Mouse (Mus musculus): ENCODE measurements around the gene Gm5142. TPM values are rescaled to one million over a fixed set of nuclear protein-coding genes. Genes with fewer than 3 reads are reported as not detected.
A peak's percentile ranks its signal among the peaks of the same experiment; 100 is the strongest.

Gene Gm5142
- polyA plus RNA-seq (2014; fragmentation: Nextera tagmentation; extraction: Ambion mirVana), result not detected in 2 replicates

DNA sequence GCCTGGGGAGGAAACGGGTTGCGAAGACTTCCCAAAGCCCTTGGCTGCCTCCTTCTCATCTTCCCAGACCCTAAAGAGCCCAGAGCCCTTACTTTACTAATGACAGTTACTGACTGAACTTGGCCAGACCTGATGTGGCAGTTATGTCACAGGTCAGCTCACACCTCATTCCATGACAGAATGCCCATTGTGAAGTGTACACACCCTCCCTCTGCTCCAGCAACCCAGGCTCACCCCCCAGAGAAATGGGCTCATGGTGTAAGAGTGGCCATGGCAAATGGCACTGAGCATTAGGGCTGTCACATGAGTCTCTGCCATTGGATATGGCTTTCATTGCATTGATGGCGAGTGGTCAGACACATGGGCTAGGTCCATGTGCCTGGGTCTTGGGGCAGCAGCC lies at the start of gene Gm5142:
TSS of gene Gm5142 (minus strand) at position 101 of the 400 bp plus-strand sequence.
- Histone ChIP-seq H3K36me3 (ENCODE audit: control insufficient read depth, insufficient read depth, low read length) (no peaks in the 10 kb centered on the region), H3K4me2 (ENCODE audit: low read depth, low read length) (no peak within 1 kb of the TSS), H3K9me3 (ENCODE audit: control insufficient read depth, low read length) (no peaks in the 10 kb centered on the region), H3K4me1 (ENCODE audit: control insufficient read depth, insufficient read depth, low read length) (no peaks in the 10 kb centered on the region), H3K27me3 (ENCODE audit: control insufficient read depth, insufficient read depth, low read length) (no peaks in the 10 kb centered on the region), H3K9ac (replicated peaks; ENCODE audit: low read depth, low read length) (no peak within 1 kb of the TSS), H3K27ac (ENCODE audit: low read depth, low read length) (no peak within 1 kb of the TSS), H3K4me3 (ENCODE audit: low read depth, low read length) (no peak within 1 kb of the TSS)
- no peak for ATAC-seq (ENCODE audit: low read depth)
- WGBS, result 79% methylated on average over 3 of the region's 3 CpGs

DNA sequence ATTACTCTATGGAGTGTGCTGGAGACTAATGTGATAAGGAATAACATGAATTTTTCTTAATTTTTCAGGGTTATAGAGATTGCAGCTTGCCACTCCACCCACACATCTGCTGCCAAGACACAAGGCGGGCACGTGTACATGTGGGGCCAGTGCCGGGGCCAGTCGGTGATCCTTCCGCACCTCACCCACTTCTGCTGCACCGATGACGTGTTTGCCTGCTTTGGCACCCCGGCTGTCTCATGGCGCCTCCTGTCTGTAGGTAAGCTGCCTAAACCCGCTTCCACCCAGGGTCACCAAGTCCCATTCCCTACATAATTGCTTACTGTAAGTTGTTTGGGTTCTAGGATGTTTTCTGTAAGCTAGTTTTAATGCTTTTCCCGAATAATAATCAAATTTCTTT lies 47.7 kb upstream of the Gm5142 start:
- ATAC-seq (ENCODE audit: low read depth), result no peak
- H3K27me3 ChIP-seq (ENCODE audit: control insufficient read depth, insufficient read depth, low read length), result no peaks in the 10 kb centered on the region
- no peaks in the 10 kb centered on the region for H3K9me3 ChIP-seq (ENCODE audit: control insufficient read depth, low read length)
- no peak overlapping the region for H3K27ac ChIP-seq (ENCODE audit: low read depth, low read length)
- H3K4me3 ChIP-seq (ENCODE audit: low read depth, low read length), result no peak overlapping the region
- no peaks in the 10 kb centered on the region for H3K4me1 ChIP-seq (ENCODE audit: control insufficient read depth, insufficient read depth, low read length)
- H3K36me3 ChIP-seq (ENCODE audit: control insufficient read depth, insufficient read depth, low read length), result peaks cover 50% of the 10 kb centered on the region
- 98% methylated on average over 11 of the region's 11 CpGs for WGBS
- no peak overlapping the region for H3K4me2 ChIP-seq (ENCODE audit: low read depth, low read length)
- H3K9ac ChIP-seq (replicated peaks; ENCODE audit: low read depth, low read length), result no peak overlapping the region

DNA sequence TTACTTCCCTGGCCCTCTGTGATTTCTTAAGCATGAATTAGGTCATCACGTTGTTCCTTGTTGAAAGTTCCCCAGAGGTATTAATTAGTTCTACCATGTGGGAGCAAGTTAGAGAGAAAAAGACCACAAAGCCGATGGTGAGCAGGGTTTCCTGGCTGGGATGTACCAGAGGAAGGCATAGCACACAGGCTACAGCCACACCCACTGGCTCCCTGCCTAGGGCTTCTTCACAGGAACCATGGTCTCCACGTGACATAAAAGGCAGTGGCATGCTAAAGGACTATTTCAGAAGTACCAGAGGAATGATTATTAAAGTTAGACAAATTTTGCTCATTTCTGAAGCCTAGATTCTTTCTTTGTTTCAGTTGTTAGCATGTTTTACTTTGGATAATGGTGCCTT lies 40.7 kb upstream of the Gm5142 start:
- no peak for ATAC-seq (ENCODE audit: low read depth)
- H3K4me2 ChIP-seq (ENCODE audit: low read depth, low read length), result no peak overlapping the region
- no peak overlapping the region for H3K4me3 ChIP-seq (ENCODE audit: low read depth, low read length)
- H3K27me3 ChIP-seq (ENCODE audit: control insufficient read depth, insufficient read depth, low read length), result no peaks in the 10 kb centered on the region
- no peak overlapping the region for H3K27ac ChIP-seq (ENCODE audit: low read depth, low read length)
- no peaks in the 10 kb centered on the region for H3K9me3 ChIP-seq (ENCODE audit: control insufficient read depth, low read length)
- H3K9ac ChIP-seq (replicated peaks; ENCODE audit: low read depth, low read length), result no peak overlapping the region
- WGBS, result 88% methylated on average over 3 of the region's 3 CpGs
- H3K36me3 ChIP-seq (ENCODE audit: control insufficient read depth, insufficient read depth, low read length), result peaks cover 31% of the 10 kb centered on the region
- no peaks in the 10 kb centered on the region for H3K4me1 ChIP-seq (ENCODE audit: control insufficient read depth, insufficient read depth, low read length)

DNA sequence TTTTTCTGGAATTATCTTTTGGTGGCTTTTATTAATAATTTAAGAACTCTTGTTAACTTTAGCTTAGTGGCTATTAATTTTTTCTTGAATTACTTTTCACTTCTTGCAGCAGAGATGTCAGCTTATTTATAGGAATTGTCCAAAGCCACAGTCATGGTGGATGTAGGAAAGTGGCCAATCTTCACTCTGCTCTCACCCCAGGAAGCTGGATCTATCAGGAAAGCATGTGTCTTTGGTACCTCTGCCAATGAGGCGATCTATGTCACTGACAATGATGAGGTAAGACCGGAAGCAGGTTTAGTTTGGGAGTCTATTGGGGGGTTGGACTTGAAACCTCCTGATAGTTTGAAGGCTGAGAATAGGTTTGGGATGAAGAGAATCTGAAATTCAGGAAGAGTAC lies 31.3 kb upstream of the Gm5142 start:
- H3K4me1 ChIP-seq (ENCODE audit: control insufficient read depth, insufficient read depth, low read length), result peaks cover 18% of the 10 kb centered on the region
- H3K4me2 ChIP-seq (ENCODE audit: low read depth, low read length), result no peak overlapping the region
- no peaks in the 10 kb centered on the region for H3K9me3 ChIP-seq (ENCODE audit: control insufficient read depth, low read length)
- WGBS, result 95% methylated on average over 2 of the region's 2 CpGs
- 0 out of 2 replicates have a peak, but pooled peaks cover 7% of the 10 kb centered on the region for H3K36me3 ChIP-seq (ENCODE audit: control insufficient read depth, insufficient read depth, low read length)
- no peak for ATAC-seq (ENCODE audit: low read depth)
- no peak overlapping the region for H3K27ac ChIP-seq (ENCODE audit: low read depth, low read length)
- H3K4me3 ChIP-seq (ENCODE audit: low read depth, low read length), result no peak overlapping the region
- H3K9ac ChIP-seq (replicated peaks; ENCODE audit: low read depth, low read length), result no peak overlapping the region
- no peaks in the 10 kb centered on the region for H3K27me3 ChIP-seq (ENCODE audit: control insufficient read depth, insufficient read depth, low read length)

DNA sequence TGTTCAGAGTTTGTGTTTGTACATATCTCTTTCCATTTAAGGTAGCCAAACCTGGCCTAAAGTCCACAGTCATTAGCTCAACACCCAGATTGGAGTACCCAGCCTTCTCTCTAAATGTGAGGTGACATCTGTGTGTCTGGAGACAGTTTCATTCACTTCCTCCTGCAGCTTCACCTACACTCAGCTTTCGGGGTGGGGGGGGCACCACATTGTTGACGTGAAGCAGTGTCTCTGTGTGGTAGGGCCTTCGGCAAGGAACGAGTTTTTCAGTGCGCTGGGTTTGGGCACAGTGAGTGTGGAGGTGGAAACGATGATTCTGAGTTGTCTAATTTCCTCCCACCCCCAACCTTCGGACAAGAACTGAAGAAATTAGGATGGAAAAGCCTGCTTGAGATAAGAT lies 30.5 kb upstream of the Gm5142 start:
- Histone ChIP-seq H3K27me3 (ENCODE audit: control insufficient read depth, insufficient read depth, low read length) (no peaks in the 10 kb centered on the region), H3K27ac (ENCODE audit: low read depth, low read length) (no peak overlapping the region), H3K4me1 (ENCODE audit: control insufficient read depth, insufficient read depth, low read length) (peaks cover 26% of the 10 kb centered on the region), H3K9me3 (ENCODE audit: control insufficient read depth, low read length) (no peaks in the 10 kb centered on the region), H3K4me2 (ENCODE audit: low read depth, low read length) (no peak overlapping the region), H3K36me3 (ENCODE audit: control insufficient read depth, insufficient read depth, low read length) (0 out of 2 replicates have a peak, but pooled peaks cover 3% of the 10 kb centered on the region), H3K9ac (replicated peaks; ENCODE audit: low read depth, low read length) (no peak overlapping the region), H3K4me3 (ENCODE audit: low read depth, low read length) (no peak overlapping the region)
- WGBS, result 95% methylated on average over 7 of the region's 7 CpGs
- ATAC-seq (ENCODE audit: low read depth), result no peak

DNA sequence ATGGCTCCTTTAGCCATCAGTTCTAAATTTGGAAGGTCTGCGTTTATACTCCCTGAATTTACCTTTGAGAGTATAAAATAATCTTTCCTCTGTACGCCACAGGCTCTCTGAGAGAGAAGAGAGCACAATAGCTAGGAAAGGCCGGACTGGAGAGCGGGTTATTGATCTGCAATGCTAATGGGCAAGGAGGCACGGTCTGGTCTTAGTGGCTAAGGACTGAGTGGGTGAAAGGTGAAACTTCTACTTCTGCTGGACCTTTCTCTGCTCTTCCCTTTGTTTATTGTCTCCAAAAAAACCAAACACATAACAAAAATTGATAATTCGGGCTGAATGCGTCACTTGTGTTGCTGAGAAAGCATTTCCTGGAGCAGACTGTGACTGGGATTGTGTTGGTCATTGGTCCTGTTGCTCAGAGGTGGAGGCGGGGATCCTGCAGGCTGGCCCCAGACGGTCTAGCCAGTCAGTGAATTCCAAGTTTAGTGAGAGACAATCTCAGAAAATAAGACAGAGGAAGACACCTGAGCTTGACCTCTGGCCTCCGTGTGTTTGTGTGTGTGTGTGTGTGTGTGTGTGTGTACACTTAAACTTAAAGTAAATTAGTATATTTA lies 27.5 kb upstream of the Gm5142 start:
- Histone ChIP-seq H3K27me3 (ENCODE audit: control insufficient read depth, insufficient read depth, low read length) (no peaks in the 10 kb centered on the region), H3K36me3 (ENCODE audit: control insufficient read depth, insufficient read depth, low read length) (no peaks in the 10 kb centered on the region), H3K4me1 (ENCODE audit: control insufficient read depth, insufficient read depth, low read length) (peaks cover 43% of the 10 kb centered on the region), H3K9ac (replicated peaks; ENCODE audit: low read depth, low read length) (no peak overlapping the region), H3K27ac (ENCODE audit: low read depth, low read length) (no peak overlapping the region), H3K4me2 (ENCODE audit: low read depth, low read length) (0 out of 2 replicates have a peak overlapping the region, but pooled peaks have one; percentile 2), H3K9me3 (ENCODE audit: control insufficient read depth, low read length) (no peaks in the 10 kb centered on the region), H3K4me3 (ENCODE audit: low read depth, low read length) (no peak overlapping the region)
- 41% methylated on average over 10 of the region's 10 CpGs for WGBS
- no peak for ATAC-seq (ENCODE audit: low read depth)

DNA sequence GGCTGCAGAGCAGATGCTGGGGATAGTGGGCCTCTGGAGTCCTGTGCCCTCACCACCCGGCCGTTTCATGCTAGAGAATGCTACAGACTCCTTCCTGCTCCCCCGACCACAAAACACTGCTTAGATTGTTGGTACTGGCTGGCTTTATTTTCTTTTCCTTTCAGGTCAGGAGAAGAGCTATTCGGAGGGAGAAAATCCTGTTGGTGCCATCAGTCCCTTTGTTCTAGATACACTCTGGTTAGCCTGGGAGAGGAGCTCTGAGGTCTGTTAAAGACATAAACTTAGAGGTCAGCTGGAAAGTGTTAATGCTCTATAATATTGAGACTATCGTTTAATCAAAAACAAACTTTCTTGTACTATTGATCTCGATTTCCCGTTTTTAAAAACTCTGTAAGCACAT lies 26.9 kb upstream of the Gm5142 start:
- Histone ChIP-seq H3K4me2 (ENCODE audit: low read depth, low read length) (peak overlapping the region; percentile 30), H3K36me3 (ENCODE audit: control insufficient read depth, insufficient read depth, low read length) (no peaks in the 10 kb centered on the region), H3K4me3 (ENCODE audit: low read depth, low read length) (no peak overlapping the region), H3K27ac (ENCODE audit: low read depth, low read length) (no peak overlapping the region), H3K9me3 (ENCODE audit: control insufficient read depth, low read length) (no peaks in the 10 kb centered on the region), H3K27me3 (ENCODE audit: control insufficient read depth, insufficient read depth, low read length) (no peaks in the 10 kb centered on the region), H3K4me1 (ENCODE audit: control insufficient read depth, insufficient read depth, low read length) (peaks cover 43% of the 10 kb centered on the region), H3K9ac (replicated peaks; ENCODE audit: low read depth, low read length) (peak overlapping the region; percentile 32; the same call in 1 of the 2 replicates)
- no peak for ATAC-seq (ENCODE audit: low read depth)
- WGBS, result 26% methylated on average over 7 of the region's 7 CpGs

DNA sequence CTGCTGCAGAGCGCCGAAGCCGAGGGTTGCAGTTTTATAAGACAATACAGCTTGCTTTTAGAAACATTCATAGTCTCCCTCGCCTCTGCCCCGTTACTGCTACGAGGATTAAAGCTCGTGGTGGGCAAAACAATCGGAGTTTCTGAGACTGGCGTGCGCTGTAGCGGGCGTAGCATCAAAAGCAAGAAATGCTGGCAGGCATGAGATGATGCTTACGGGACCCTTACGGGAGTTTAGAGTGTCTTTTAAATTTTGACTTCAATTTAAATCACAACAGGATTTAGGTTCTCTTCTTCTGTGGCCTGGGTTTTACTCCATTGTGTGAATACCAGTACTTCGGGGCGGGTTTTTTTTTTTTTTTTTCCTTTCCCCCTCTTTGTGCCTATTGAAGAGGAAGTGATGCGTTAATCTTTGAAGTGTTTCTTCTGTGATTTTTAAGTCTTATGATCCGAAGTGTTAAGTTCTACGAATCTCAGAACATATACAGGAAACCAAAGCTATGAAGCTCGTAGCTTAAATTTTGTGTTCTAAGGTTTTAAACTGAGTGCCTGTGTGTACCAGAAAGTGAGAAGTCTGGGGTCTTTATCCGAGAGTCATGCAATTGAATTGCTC lies 23.2 kb upstream of the Gm5142 start:
- Histone ChIP-seq H3K27ac (ENCODE audit: low read depth, low read length) (peak overlapping the region; percentile 96), H3K4me2 (ENCODE audit: low read depth, low read length) (peak overlapping the region; percentile 55), H3K4me1 (ENCODE audit: control insufficient read depth, insufficient read depth, low read length) (peaks cover 37% of the 10 kb centered on the region), H3K27me3 (ENCODE audit: control insufficient read depth, insufficient read depth, low read length) (no peaks in the 10 kb centered on the region), H3K9ac (replicated peaks; ENCODE audit: low read depth, low read length) (peak overlapping the region; percentile 97), H3K36me3 (ENCODE audit: control insufficient read depth, insufficient read depth, low read length) (no peaks in the 10 kb centered on the region), H3K4me3 (ENCODE audit: low read depth, low read length) (peak overlapping the region; percentile 92), H3K9me3 (ENCODE audit: control insufficient read depth, low read length) (no peaks in the 10 kb centered on the region)
- WGBS, result under 1% methylated on average over 21 of the region's 21 CpGs
- ATAC-seq (ENCODE audit: low read depth), result no peak

DNA sequence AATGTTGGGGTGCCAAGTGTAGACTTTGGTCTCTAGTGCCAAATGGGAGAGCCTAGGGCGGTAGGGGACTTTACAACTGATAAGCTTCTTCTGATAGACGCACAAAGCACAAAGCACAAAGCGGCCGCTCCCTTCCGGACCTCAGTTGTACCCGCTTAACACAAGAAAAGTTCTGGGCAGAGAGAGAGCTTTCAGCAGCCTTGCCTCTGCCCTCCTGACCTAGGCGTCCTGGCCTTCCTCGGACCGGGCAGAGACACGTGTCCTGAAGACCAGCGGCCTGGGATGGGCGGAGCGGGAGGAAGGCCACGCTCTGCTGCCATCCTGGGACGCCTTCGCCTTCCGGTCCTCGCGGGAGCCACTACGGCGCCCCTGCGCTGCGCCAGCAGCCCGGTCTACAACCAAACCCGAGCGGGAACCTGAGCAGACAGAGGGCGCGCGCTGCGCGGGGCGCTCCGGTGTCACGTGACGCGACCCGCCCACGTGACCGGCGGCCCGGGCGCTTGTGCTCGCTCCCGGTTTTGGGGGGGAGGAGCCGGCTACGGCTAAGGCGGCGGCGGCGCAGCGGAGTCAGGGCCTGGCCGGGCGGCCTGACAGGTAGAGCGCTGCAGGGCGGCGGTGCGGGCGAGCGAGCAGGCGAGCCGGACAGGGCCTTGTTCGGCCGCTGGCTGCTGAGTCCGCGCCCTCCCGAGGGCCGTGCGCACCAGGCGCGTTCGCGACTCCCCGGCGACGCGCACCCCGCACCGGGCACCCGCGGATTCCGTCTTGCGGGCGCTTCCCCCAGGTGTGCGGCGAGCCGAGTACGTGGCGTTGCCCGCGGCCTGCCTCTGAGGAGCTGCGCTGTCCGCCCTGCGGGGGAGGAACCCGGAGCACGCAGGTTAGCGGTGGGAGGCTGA lies 22.4 kb upstream of the Gm5142 start, which contains the start of gene Rcbtb1:
TSS of gene Rcbtb1 (plus strand) at position 499 of the 893 bp plus-strand sequence.
- under 1% methylated on average over 67 of the region's 96 CpGs for WGBS
- Histone ChIP-seq H3K9ac (replicated peaks; ENCODE audit: low read depth, low read length) (peak within 1 kb of the TSS; percentile 97), H3K4me2 (ENCODE audit: low read depth, low read length) (peak within 1 kb of the TSS; percentile 55), H3K27me3 (ENCODE audit: control insufficient read depth, insufficient read depth, low read length) (no peaks in the 10 kb centered on the region), H3K36me3 (ENCODE audit: control insufficient read depth, insufficient read depth, low read length) (no peaks in the 10 kb centered on the region), H3K4me3 (ENCODE audit: low read depth, low read length) (peak within 1 kb of the TSS; percentile 92), H3K9me3 (ENCODE audit: control insufficient read depth, low read length) (no peaks in the 10 kb centered on the region), H3K4me1 (ENCODE audit: control insufficient read depth, insufficient read depth, low read length) (peaks cover 34% of the 10 kb centered on the region), H3K27ac (ENCODE audit: low read depth, low read length) (peak within 1 kb of the TSS; percentile 96)
- peak; percentile 96 for ATAC-seq (ENCODE audit: low read depth)
